Mouse (Mus musculus) Muller cell, postnatal 12 days (primary cell): ENCODE results near the gene Slc1a7.

Source experiments
- DNase-seq: peaks from one replicate; pipeline ENCODE4 v3.0.0-alpha.2; 2015; ENCODE audit errors: inconsistent ontology term

The Slc1a7 gene

DNA sequence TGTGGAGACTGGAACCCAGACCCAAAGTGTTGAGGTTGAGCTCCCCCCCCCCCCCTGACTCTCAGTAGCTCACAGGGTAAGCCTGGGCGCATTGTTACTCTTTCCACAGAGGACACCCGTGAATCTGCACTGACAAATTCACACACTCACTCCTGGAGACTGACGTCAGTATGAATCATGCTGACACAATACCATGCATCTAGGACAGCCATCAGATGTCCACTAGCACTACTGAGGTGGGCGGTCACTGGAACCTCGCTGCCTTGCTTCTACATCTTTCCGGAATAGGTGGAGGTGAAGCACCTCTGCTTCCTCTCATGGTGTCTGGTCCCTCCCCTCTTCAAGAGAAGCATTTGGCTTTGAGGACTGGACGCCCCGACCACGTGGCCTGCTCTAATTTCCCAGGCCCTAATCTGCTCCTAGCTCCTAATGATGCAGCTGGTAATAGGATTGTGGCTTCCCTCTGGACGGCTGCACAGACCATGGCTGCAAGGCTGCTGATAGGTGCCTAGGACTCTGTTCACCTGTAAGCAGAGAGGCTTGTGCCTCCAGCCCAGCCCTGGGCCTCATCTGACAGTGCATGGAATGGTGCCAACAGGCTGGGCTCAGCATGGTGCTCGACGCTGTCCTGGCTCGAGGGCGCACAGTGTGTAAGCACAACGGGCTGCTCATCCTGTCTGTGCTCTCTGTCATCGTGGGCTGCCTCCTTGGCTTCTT, at the start of gene Slc1a7:
TSS of gene Slc1a7 (plus strand) at position 367 of the 717 bp plus-strand sequence.
- DNase-seq: peak; percentile 27

DNA sequence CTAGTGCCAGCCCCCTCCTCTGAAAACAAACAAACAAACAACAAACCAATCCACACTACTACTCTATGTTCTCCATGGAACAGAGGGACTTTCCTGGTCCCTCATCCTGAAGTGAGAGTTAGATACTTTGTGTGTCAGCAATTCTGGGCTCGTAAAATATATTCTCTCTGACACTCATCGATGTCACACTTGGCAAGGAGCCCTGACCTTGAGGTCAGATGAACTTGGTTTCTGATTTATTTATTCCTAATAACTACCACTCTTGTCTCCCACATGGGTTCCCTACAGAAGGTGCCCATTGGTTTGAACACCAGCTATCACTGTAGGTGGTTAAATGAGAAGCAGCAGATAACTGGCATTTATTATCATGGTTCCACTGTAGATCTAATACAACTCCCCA, 47.8 kb upstream of the Slc1a7 start:
- DNase-seq: no peak

DNA sequence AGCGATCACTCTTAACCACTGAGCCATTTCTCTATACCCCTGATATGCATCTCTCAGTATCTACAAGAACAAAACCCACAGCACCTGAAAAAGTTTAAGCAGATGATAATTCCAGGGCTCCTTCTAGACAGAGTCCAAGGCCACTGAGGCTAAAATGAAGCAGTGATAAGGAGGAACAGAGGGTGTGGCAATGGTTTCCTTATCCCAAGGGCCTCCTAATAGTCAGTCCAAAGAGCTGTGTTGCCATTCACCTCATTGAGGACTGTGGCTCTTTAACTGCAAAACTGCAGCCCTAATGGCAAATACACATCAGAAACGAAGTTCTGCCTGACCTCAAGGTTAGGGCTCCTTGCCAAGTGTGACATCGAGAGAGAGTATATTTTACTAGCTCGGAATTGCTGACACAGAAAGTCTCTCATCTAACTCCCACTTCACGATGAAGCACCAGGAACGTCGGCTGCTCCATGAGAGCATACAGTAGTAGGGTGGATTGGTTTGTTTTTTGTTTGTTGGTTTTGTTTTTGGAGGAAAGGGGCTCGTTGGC, 46.9 kb upstream of the Slc1a7 start:
- DNase-seq: no peak

DNA sequence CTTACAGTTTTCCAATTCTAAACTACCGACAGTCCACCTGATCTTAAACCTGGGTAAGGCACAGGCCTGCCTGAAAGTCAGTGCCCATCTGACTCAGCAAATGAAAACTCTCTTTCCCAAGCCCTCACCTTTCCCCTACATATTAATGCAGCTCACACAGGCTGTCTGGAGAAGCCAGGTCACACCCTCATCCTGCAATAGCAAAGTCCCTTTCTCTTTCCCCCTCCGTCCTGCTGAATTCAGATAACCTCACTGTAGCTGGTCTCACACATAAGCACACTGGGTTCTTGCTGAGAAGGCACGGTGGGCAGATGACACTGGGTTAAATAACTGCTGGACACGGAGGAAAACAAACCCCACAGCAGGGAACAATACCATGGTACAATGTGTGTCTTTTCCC, 46.2 kb upstream of the Slc1a7 start:
- no peak for DNase-seq

DNA sequence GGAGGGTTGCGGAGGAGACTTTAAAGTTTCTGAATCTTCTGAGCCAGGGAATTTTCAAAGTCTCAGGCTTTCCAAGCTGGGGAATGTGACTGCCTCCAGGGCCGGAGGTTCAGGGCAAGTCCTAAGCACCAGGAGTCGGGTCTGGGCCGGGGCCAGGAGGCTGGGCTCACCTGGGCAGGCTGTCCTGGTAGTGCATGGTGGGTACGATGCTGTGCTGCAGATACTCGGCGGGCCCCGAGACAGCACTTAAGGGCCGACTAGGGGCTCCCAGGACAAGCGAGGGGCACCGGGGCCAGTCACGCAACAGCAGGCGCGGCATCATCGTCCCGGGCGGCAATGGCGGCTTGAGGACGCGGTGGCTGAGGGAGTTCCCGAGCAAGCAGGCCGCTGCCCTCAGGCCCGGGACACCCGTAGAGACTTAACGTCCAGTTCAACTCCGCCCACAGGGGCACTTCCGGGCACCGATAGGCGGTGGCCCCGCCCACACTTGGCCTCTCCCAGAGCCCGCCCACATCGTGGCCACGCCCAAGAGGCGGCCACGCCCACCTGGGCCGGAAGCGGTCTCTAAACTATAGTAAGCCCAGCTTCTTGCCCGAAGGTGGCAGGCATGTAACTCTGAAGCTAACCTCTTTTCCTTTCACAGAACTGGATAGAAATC, 44.9 kb upstream of the Slc1a7 start, which contains the start of gene Cpt2:
TSS of gene Cpt2 (minus strand) at position 466 of the 658 bp plus-strand sequence.
- DNase-seq: peak; percentile 97

DNA sequence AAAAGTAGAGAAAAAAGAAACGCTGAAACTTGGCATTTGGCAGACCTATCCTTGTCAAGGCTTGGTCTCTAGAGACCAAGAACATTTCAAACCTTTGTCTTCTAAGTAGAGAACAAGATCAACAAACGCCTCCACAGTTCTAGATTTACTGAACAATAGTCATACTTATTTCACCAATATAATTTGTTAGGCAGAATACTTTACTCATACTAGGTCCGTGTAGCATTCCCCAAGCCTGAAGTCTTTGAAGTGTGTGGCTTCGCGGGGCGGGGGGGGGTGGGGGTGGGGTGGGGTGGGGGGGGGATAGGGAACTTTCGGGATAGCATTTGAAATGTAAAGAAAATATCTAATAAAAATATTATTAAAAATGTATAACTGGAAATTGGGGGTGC, 44.3 kb upstream of the Slc1a7 start:
- no peak for DNase-seq

DNA sequence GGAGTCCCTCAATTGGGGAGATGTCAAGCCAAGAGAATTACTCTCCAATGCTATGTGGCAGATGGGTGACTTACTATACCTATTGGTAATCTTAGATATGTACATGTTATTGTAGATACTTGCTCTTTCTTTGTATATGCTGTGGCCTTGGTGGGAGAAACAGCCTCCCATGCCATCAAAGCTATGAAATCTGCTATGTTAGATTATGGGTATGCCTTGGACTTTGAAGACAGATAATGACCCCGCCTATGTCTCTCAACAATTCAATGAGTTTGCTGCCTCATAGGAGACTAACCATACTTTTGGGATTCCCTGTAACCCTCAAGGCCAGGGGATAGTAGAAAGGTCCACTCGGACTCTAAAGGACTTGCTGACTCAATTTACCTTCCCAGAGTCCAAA, 39.9 kb upstream of the Slc1a7 start:
- DNase-seq: no peak

DNA sequence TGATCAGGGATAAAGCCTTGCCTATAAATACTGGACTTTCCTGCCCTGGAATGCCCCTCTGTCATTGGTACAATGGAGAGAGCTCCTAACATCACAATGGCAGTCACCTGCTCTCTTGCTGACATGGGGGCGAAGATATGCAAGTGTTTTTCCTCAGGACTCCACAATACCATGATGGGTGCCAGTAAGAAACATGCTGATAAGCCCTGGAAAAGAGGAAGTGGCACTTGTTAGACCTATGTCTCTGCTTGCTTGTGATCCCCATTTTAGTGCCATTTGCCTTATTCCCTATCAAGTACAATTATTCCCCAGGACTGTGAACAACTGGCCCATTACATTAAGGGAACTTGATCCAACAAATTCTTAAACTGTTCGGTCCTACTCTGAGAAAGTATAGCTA, 39.4 kb upstream of the Slc1a7 start:
- no peak for DNase-seq

DNA sequence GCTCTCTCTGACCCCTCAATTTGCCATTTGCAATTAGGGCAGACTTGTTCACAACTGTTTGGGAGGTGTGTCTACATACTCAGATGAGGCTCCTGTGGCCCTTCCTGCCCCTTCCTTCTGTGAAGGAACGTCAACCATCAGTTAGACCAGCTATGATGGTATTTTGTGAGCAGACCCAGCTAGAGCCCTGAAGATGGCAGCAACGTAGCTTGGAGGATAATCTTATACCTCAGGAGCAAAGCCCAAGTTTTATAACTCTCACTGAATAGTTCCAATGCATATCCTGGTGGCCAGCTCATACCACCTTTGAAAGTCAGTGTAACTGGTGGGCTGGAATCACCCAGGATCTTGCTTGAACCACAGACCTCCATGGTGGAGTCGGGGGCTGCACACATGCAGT, 36.7 kb upstream of the Slc1a7 start:
- DNase-seq: no peak

DNA sequence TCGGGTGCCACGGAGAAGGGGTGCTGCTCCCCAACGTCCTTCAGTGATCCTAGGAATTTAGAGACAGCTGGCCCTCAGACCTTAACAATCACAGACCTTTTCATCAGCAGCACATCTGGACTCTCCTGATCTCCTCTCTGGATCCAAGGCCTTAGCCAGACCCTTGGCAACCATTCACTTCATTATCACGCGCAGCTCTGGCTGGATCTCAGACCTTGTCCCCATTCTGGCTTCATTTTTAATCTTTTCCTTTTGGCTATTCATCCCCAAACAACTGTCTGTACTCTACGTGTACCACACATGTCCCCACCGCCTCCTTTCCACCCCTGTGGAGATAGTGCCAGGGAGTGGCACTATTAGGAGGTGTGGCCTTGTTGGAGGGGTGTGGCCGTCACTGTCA, 34.9 kb upstream of the Slc1a7 start:
- no peak for DNase-seq

DNA sequence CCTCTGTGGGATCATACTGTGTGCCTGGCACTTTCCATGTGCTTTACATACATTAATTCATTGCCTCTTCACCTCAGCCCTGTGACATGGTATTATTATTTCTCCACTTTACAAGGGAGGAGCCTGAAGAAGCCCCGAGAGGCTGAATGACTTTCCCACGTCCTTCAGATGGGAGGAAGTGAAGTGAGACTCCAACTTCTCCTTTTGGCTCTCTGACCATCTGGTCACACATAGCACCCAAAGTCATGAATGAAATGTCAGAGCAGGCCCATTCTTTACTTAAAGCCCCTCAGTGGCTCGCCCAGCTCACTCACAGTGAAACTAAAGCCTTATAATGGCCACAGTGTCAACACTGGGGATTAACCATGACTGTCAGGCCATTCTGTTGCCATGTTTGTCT, 32.9 kb upstream of the Slc1a7 start:
- no peak for DNase-seq

DNA sequence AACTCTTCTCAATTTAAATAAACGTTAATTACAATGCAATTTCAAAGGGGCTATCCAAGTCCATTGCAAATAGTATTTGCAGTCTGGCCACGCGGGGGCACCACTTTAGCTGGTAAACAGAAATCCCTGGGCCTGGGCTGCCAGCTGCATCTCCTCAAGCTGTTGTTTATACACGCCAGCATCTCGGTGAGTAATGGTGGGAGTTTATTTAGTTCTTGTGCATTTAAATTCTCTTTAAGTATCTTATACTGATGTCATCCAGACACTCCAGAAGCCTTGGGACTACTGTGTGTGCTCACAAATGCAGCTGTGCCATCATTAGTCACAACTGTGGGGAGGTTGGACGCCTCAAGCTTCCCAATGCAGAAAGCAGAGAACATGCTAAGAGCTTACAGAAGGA, 30.8 kb upstream of the Slc1a7 start:
- DNase-seq: peak; percentile 43

DNA sequence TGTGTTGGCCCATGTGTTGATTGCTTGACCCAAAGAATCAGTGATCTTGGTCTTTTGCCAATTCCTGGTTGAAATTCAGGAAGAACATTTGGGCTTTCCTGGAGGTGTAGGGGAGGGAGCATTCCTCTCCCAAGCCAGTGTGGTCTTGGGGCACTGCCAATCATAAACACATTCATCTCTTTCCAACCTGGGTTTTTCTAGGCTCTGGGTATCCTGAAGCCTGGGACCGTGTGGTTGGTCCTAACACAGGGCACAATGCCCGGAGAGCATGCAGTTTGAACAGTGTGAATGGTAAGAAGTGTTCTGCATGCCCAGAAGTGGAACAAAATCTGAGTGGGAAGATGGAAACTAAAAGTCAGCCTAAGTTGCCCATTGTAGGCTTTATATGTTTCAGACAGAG, 30.0 kb upstream of the Slc1a7 start:
- no peak for DNase-seq

DNA sequence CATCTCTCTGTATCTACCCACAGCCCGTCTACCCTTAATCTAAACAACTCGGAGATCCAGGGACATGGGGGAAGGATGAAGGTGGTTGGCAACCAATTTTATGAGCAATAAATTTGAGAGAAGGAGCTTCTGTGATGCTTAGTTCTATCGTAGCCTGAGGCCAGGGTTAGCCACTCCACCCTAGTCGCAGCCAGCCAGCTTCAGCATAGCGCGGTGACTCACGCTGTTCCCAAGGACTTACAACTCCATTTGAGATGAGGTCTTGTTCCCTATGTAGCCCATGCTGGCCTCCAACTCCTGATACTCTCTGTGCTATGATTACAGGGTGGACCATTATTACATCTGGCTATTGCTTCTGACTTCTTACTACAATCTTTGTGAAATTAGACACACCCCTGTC, 25.4 kb upstream of the Slc1a7 start:
- no peak for DNase-seq

DNA sequence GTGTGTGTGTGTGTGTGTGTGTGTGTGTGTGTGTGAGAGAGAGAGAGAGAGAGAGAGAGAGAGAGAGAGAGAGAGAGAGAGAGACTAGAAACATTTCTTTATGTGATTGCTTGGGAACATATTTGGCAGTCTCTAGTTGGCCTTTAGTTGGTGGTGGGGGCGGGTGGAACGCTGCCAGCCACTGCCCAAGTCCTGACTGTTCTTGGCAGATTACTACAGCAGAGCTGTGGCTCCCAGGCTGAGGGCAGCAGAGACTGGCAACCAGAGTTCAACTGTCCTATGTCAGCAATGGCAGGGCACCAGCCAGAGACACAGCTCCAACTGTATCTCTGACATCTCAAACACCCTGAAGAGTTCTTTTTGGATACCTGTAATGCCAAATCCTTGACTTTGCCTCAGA, 24.0 kb upstream of the Slc1a7 start:
- peak; percentile 93 for DNase-seq

DNA sequence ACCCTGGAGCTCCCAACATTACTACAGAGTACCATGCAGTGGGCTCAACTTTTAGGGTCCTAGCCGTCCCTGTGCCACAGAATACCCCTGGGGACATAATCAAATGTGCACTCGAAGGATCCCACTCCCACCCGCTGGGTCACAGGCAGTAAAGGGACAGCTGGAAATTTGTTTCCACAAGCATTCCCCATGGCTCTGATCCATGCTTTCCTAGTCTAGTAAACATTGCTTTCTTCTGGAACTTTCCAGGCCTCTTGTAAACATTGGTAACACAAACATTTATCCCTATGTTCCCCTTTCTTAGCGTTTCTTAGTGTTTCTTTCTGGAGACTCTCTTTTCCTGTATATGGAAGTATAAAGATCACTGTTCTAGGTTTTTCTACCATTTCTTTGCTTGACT, 18.2 kb upstream of the Slc1a7 start:
- DNase-seq: no peak

DNA sequence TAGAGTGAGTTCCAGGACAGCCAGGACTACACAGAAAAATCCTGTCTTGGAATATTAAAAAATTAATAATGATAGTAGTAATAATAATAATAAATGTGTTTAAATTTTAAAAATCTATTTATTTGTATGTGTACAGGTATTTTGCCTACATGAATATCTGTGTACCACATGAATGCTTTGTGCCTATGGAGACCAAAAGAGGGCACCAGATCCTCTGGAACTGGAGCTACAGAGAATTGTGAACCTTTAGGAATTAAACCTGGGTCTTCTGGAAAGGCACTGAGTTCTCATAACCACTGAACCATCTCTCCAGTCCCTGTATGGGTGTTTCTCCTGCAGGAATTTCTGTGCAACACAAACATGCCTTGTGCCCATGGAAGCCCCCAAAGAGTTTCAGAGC, 15.3 kb upstream of the Slc1a7 start:
- DNase-seq: no peak

DNA sequence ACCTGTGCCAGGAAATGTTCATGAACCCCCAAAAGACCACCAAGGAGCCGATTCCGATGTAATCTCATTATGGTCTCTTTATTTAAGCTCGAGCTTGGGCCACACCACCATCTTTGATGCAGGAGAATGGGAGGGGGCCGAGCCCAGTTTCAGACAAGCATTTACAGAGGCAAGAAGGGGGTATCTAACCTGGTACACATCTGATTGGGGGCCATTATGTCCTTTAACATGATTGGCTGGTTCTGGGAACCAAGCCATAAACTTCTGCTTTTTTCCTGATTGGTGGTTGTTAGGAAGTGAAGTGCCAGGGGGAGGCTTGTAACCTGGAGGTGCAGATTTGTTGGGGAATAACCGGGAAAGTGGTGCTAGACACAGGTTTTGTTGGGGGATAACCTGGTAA, 12.4 kb upstream of the Slc1a7 start:
- no peak for DNase-seq

DNA sequence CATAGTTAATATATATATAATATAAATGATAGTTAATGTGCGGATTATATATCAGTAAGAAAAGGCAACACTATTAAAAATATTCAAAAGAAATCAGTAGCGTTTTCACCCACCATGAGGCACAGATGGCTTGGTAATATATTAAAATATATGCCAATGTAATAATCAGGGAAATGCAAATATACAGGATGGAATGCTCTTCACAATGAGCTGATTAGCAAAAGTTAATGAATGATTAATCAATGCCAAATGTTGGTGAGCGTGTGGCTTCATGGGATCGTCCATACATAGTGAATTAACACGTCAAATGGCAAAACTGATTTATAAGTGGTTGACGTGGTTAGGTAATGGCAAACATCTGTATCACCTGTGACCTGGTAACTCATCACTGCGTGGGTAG, 9.6 kb upstream of the Slc1a7 start:
- DNase-seq: no peak

DNA sequence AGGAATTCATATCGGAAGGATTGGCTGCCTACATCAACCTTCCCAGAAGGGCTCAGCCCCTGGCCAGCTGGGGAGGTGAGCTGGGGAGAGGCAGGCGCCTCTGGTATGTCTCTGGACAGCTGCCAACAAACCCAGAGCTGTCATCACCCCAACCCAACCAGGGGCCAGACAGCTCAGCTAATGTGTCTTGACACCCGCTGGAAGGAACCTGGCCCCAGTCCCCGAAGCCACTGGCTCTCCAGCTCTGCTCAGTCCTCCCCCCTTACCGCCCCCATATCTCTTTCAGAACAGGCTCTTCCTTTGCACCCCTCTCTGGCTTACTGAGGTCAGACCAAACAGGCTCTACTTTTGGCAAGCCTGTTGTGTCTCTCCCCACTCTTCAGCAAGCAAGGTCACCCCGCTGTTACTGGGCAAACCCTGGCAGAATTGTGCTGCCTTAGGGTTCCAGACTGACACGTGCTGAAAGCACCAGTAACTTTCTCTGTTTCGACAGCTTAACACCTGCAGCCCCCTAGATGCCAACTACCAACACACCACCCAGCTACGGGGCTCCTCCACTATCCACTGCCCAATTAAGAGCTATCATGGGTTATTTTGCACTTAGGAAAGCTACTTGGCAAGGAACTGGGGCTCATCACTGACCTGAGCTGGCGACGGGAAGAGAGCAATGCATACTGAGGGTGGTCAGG, 5.9 kb upstream of the Slc1a7 start:
- DNase-seq: peak; percentile 94

DNA sequence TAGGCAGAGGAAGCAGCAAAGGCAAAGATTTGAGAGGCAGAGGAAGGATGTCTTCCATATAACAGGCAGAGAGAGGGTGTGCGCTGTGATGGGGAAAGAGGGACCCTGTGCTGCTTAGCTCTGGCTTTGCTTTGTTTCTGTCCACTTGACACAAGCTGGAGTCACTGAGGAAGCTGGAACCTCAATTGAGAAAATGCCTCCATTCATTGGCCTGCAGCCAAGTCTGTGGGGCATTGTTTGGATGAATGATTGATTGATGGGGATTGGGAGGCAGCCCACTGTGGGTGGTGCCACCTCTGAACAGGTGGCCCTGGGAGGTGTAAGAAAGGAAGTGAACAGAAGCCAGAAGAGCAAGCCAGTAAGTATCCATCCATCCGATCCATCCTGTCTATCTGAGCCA, 5.3 kb upstream of the Slc1a7 start:
- DNase-seq: peak; percentile 30

DNA sequence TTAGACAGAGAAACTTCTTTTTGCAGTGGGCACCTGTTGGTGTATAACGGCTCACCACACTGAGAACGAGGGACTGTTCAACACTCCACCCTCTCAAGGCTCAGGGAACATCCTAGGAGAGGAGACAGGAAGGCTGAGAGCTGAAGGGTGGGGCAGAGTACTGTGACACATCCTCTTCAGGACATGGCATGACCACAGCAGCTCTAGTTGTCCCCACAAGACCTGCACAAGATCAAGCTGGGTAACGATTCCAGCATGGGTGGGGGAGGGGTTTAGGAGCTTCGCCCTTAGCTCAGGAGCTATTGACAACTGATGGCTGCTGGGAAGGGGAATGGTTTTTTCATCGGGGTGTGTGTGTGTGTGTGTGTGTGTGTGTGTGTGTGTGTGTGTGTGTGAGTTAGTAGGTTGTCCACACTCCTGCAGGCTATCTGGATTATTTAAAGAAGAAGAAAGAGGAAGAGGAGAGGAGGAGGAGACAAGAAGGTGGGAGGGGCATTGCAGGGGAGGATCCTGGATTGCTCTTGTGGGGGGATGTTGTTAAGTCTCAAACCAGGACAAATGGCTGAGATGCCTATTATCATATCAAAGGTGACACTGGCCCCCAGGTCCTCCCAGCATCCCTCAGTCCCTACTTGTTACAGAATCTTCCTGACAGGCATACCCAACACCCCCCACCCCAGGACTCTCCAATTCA, 1.6 kb upstream of the Slc1a7 start:
- DNase-seq: no peak
